Mouse (Mus musculus) kidney, postnatal 36 days (tissue): Measurements from ENCODE around the gene Xylt1.

Source experiments
- DNase-seq, 2 experiments: peaks; one replicate each; pipeline ENCODE4 v3.0.0; 2021 to 2022; ENCODE audit warnings: mixed read lengths in 2 of 2

Gene Xylt1

GRCm38 (mm10) chr7:117380418-117381187 lies at the start of gene Xylt1:
Gene Xylt1, plus strand, starts transcription at chr7:117380979.
- DNase-seq, result peak; percentile 84 to 92

- no peak for DNase-seq
Measured at GRCm38 (mm10) chr7:117333936-117334335, 46.8 kb upstream of the Xylt1 start.

- DNase-seq, result no peak
Measured at GRCm38 (mm10) chr7:117356316-117356715, 24.5 kb upstream of the Xylt1 start.

GRCm38 (mm10) chr7:117357425-117358194 lies 23.2 kb upstream of the Xylt1 start:
- no peak for DNase-seq

GRCm38 (mm10) chr7:117361281-117361680 lies 19.5 kb upstream of the Xylt1 start:
- DNase-seq, result no peak

GRCm38 (mm10) chr7:117362493-117362892 lies 18.3 kb upstream of the Xylt1 start:
- DNase-seq, result peak in 1 of 2 experiments; percentile 37

GRCm38 (mm10) chr7:117368647-117369289 lies 12.0 kb upstream of the Xylt1 start:
- DNase-seq, result no peak

- no peak for DNase-seq
Measured at GRCm38 (mm10) chr7:117369290-117369941, 11.4 kb upstream of the Xylt1 start.

GRCm38 (mm10) chr7:117375886-117376309 lies 4.9 kb upstream of the Xylt1 start:
- peak; percentile 63 to 85 for DNase-seq

- no peak for DNase-seq
Measured at GRCm38 (mm10) chr7:117377138-117377537, 3.6 kb upstream of the Xylt1 start.

- no peak for DNase-seq
Measured at GRCm38 (mm10) chr7:117380036-117380417, 752 bp upstream of the Xylt1 start.

GRCm38 (mm10) chr7:117381188-117381981 lies 606 bp downstream of the Xylt1 start:
- peak; percentile 42 to 70 for DNase-seq

- DNase-seq, result peak in 1 of 2 experiments; percentile 22
Measured at GRCm38 (mm10) chr7:117382006-117382405, 1.2 kb downstream of the Xylt1 start.

GRCm38 (mm10) chr7:117383147-117383940 lies 2.6 kb downstream of the Xylt1 start:
- DNase-seq, result peak; percentile 63 to 81

- peak; percentile 66 to 76 for DNase-seq
Measured at GRCm38 (mm10) chr7:117386376-117386775, 5.6 kb downstream of the Xylt1 start.

- DNase-seq, result peak in 1 of 2 experiments; percentile 45
Measured at GRCm38 (mm10) chr7:117388284-117388988, 7.7 kb downstream of the Xylt1 start.

GRCm38 (mm10) chr7:117389048-117389447 lies 8.3 kb downstream of the Xylt1 start:
- DNase-seq, result no peak

GRCm38 (mm10) chr7:117392863-117393569 lies 12.2 kb downstream of the Xylt1 start:
- DNase-seq, result no peak

- DNase-seq, result peak in 1 of 2 experiments; percentile 32
Measured at GRCm38 (mm10) chr7:117393976-117394375, 13.2 kb downstream of the Xylt1 start.

GRCm38 (mm10) chr7:117394380-117394779 lies 13.6 kb downstream of the Xylt1 start:
- DNase-seq, result no peak
